Mouse (Mus musculus) spleen, postnatal 36 days (tissue): ENCODE data around the gene Olfr1141.

ENCODE experiments used
- DNase-seq, 2 experiments: peaks; one replicate each; pipeline ENCODE4 v3.0.0; 2022; ENCODE audit warnings: low spot score in 2 of 2, mixed read lengths in 1 of 2

Gene Olfr1141

DNA sequence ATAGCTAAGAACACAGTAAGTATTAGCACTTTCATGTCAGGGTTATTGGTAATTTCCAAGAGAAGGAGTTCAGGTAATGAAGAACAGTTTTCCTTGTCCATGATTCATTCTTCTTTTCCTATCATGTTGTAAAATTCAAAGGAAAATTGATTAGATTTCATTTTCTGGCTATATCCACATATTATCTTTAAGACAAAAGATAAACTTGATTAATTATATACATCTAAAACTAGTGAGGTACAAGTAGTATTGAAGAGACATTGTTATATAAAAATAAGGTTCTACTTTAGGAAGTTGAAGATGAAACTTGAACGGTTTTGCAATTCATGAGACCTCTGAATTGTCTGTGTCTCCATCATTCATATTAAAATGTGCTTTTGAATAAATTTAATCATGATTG lies at the start of gene Olfr1141:
TSS of gene Olfr1141 (minus strand) at position 101 of the 400 bp plus-strand sequence.
- DNase-seq, result no peak

DNA sequence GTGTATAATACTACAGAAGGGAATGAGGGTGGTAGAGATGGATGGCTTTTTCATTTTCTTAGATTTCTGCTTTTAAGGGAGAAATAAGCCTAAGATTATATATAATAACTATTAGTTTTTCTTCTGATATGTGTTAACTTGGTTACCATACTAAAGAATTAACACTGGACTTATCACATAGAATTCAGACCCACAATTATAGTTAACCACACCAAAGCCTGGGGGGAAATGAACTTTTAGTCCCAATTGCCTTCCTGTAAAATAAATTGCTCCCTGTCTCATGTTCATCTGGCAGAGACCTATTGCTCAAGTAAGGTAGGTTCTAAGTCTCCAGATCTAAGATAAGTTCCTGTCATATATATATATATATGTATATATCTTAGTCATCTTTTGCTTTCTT lies 46.5 kb upstream of the Olfr1141 start, which contains the start of gene Olfr1143:
TSS of gene Olfr1143 (plus strand) at position 301 of the 400 bp plus-strand sequence.
- DNase-seq, result no peak

GRCm38 (mm10) chr2:87779183-87779582 lies 25.4 kb upstream of the Olfr1141 start, which contains the start of gene Olfr152:
Gene Olfr152, plus strand, starts transcription at chr2:87779483.
- no peak for DNase-seq

DNA sequence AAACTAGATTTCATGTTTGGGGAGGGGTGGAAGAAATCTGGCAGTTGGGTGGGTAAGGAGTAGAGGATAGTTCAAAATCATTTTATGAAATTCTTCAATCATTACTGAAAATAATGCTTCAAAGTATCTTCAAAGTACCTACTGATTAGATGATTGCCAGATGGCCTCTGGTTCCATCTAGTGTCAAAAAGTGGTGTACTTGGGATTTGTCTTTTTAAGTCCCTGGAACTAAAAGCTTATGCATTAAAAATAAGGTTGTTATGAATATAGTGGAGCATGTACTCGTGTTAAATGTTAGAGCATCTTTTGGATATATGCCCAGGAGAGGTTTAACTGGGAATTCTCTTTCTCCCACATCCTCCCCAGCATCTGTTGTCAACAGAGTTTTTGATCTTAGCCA lies 22.4 kb upstream of the Olfr1141 start:
- no peak for DNase-seq

- DNase-seq, result no peak
Observed at GRCm38 (mm10) chr2:87743452-87743851, 10.3 kb downstream of the Olfr1141 start, which contains the start of gene Olfr1140. Gene Olfr1140, plus strand, starts transcription at chr2:87743752.

GRCm38 (mm10) chr2:87739878-87740277 lies 13.9 kb downstream of the Olfr1141 start, which contains the start of gene Olfr1138:
Gene Olfr1138, minus strand, starts transcription at chr2:87739978.
- no peak for DNase-seq

DNA sequence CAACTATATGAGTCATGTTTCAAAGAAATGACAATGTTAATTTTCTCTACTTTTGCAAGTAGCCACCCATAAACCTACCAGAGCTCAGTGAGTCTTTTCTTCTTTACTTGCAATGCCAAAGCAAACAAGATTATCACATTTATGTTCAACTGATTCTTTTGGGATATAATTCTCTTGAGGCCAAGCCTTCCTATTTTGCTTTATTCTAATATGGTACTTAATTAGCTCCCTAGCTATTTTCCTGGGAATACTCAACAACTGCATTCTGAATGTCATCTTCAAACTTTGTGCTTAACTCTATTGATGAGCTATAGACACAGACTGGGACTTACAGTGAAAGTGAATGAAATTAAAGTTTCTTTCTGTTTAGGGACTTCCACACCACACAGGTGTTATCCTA lies 40.7 kb downstream of the Olfr1141 start, which contains the start of gene Olfr1137:
TSS of gene Olfr1137 (minus strand) at position 101 of the 400 bp plus-strand sequence.
- no peak for DNase-seq
